Mouse (Mus musculus) heart, postnatal 0 days (tissue): ENCODE measurements around the gene Map4.

Source experiments
- CTCF ChIP-seq: IDR thresholded peaks from 2 replicates; pipeline ENCODE4 v1.5.1; 2016; ENCODE audit warnings: antibody characterized with exemption, control low read depth, low read depth
- EP300 ChIP-seq: IDR thresholded peaks from 2 replicates; pipeline ENCODE4 v1.6.1; 2016; ENCODE audit warnings: antibody characterized with exemption, low read depth

- no peak for TF ChIP-seq EP300
- TF ChIP-seq CTCF, result no peak
Measured at GRCm38 (mm10) chr9:110121424-110121823, 190.2 kb downstream of the Map4 start.
